Mouse (Mus musculus) spleen, postnatal 14 days (tissue): ENCODE measurements around the gene Oas2.

ENCODE experiments used
- DNase-seq, 2 experiments: peaks; one replicate each; pipeline ENCODE4 v3.0.0; 2021 to 2022; ENCODE audit warnings: low spot score in 2 of 2

Gene Oas2

DNA sequence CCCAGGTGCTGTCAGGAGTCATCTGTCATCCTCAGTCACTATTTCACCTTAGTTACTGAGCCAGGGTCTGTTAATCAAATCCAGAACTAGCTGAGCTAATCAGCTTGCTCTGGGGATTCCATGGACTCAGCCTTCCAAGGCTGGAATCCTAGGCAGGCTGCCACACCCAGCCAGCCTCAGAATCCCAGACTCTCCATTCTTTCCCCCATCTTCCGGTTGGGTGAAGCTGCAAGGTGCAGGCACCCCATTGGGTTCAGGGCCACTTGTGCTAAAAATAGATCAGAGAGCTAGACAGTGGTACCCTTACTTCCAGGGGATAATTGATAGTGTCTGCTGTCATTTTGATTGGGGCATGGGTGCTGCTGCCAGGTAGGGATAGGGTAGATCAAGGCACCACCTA is 16.9 kb downstream of the Oas2 start:
- DNase-seq = no peak

- DNase-seq = no peak
Measured at GRCm38 (mm10) chr5:120729319-120729718, 20.3 kb downstream of the Oas2 start.

- DNase-seq = no peak
Measured at GRCm38 (mm10) chr5:120725811-120726455, 23.7 kb downstream of the Oas2 start.

DNA sequence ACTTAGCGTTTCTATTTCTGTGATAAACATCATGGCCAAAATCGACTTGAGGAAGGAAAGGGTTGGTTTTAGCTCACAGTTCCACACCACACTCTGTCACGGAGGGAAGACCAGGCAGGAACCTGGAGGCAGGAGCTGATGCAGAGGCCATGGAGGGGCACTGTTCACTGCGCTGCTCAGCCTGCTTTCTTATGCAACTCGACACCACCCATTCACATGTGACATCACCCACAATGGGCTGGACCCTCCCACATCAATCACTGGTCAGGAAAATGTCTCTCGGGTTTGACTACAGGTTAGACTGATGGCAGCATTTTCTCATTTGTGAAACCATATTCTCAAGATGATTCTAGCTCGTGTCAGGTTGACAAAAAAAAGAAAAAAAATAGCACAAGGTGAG is 28.6 kb downstream of the Oas2 start:
- DNase-seq = no peak

GRCm38 (mm10) chr5:120718600-120719378 is 30.9 kb downstream of the Oas2 start:
- no peak for DNase-seq

GRCm38 (mm10) chr5:120717136-120717535 is 32.5 kb downstream of the Oas2 start:
- DNase-seq = no peak

GRCm38 (mm10) chr5:120714314-120714713 is 35.3 kb downstream of the Oas2 start:
- peak; percentile 57 to 76 for DNase-seq

DNA sequence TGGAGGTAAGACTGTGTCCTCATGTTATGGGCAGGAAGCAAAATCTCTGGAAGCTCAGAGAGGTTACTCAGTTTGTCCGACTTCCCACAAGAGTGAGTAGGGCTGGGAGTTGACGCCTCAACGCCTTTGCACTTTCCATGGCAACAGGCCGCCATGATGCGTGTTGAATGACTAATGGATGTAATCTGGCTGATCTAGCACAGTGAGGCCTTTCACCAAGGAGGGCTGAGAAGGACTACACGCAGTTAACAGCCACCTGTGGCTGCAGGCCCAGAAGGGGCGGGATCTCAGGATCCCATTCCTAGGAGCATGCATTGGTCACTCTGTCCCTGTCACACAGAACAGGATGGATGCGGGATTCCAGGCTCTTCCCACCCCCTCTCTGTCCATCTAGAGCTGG is 36.9 kb downstream of the Oas2 start:
- no peak for DNase-seq

GRCm38 (mm10) chr5:120711827-120712226 is 37.8 kb downstream of the Oas2 start, which contains the start of gene Dtx1:
Gene Dtx1, minus strand, starts transcription at chr5:120711927.
- DNase-seq = no peak

DNA sequence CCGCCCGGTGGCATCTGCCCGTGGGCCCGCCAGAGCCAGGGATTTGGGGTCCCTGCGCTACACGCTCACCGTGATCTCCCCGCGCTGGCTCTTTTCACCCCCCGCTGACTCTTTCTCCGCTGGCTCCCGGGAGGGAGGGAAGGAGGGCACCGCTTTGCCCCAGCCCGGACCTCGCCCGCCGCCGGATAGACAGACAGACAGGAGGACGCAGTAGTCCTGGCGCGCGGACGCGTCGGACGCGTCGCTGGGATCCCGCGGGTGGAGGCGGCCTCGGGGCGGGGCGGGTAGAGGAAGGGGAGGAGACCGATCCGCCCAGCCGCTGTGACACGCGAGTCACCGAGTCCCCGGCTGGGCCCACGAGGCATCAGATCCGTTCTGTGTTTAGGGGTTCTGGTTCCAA is 38.2 kb downstream of the Oas2 start:
- peak; percentile 28 to 39 for DNase-seq

GRCm38 (mm10) chr5:120710826-120711248 is 38.8 kb downstream of the Oas2 start:
- DNase-seq = no peak

- no peak for DNase-seq
Measured at GRCm38 (mm10) chr5:120710161-120710825, 39.4 kb downstream of the Oas2 start.

- DNase-seq = no peak
Measured at GRCm38 (mm10) chr5:120706976-120707375, 42.7 kb downstream of the Oas2 start.

DNA sequence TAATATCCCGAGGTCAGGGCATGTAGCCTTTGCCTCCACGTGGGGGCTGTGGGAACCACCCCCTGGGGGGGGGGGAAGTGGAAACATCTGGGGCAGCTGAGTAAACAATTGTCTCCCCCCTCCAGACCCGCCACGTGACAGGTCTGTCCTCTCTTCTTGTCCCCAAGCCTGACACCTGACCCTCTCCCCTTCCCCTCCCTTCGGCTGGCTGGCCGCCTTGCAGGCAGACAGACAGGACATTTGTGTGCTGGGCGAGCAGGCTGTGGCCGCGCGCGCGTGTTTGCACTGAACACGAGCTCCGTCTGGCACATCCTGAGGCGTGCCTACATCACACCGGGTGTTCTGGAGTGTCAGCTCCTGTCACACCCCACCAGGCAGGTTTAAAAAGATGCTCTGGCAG is 43.1 kb downstream of the Oas2 start:
- DNase-seq = no peak

DNA sequence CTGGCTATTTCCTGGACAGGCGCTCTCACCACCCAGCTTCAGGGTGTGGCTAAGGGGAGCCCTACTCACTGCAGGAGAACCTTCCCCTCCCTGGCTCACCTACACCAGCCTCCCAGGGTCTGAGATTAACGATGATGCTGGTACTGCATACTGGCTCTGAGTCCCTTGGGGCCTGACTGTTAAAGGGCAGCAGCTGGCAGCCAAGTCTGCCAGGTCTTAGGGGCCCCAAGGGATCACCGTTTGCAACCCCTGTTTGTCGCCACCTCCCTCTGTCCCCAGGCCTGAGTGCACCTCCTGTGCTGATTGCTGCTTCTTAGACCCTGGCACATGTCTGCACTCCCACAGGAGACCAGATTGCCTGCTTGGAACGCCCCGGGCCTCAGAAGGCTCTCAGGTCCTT is 45.2 kb downstream of the Oas2 start:
- DNase-seq = peak in 1 of 2 experiments; percentile 32

DNA sequence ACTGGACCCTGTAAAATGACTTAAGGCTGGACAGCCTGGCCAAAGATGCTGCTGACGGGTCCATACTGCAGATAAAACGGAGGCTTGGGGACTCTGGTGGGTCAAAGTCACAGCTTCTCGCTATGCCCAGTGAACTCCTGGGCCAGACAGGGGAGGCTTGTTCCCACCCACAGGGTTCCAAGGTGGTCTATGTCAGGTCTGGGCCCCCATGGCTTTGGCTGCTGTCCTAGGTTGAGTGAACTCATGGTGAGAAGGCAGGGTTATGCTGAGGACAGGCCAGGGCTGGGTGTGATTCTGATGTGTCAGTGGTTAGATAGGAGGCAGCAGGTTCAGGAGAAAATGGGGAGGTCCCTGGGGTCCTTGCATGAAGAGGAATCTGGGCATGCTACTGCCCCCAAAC is 46.0 kb downstream of the Oas2 start:
- no peak for DNase-seq

DNA sequence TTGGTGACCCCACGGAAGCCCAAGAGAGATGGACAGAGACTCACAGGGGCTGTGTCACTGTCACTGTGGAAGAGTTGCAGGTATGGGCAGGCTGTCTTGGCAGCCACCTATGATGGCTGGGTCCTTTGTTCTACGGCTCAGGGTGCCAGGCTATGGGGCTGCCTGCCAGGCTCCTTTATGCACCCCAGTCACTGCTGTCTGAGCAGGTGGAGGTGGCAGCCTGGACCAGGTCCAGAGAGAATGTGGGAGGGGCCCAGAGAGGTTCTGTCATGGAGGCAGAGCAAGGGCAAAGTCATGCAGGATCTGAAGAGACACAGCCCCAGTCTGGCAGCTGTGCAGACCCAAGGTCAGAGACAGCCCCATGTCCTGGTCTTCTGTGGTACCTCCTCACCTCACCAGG is 46.7 kb downstream of the Oas2 start:
- no peak for DNase-seq

DNA sequence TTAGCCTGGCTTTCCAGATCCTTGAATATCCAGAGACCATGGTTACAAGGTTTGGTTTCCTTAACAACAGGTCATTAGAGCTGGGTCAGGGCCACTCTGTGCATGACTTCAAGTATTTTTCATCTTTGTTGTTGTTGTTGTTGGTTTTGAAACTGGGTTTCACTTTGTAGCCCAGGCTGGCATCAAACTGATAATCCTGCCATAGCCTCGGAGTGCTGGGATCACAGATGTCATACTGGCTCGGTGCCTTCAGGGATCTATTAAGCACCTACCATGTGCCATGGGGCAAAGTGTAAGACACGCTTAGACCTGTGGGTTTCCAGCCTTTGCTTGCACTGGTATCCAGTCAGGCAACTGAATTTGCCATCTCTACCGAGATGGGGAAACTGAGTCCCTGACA is 47.2 kb downstream of the Oas2 start:
- no peak for DNase-seq

DNA sequence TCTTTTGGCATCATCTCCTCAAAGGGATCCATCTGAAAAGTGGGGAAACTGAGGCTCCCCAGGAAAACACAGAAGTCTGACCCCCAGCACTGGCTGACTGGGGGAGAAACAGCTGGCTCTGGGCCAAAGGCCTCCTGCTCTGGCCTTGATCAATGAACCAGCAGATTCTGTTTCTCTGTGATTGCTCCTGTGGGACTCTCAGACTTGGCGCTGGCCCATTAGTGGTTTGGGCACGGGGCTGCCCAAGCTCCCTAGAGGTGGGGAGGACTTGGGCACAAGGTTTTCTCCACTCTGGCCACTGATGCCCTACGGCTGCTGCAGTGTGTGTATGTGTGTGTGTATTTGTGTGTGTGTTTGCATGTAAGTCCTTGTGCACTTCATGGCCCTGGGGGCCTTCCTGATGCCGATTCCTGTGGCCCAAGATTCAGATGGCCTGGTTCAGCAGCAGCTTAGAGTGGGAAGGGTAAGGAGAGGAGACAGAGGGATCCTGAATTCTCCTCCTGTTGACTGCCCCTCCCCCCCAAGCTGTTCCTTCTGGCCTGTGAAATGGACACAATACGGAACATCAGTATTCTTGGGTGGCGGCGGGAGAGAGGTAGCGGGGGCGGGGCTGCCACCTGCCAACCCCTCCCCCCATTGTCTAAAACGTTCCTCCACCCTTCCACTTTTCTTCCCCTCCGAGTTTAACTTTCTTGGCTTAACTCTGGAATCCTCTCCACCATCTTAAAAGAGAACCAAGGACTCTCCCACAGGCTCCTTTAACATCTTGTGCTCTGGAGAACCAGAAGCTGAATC is 48.5 kb downstream of the Oas2 start:
- DNase-seq = no peak

- no peak for DNase-seq
Measured at GRCm38 (mm10) chr5:120698801-120699391, 50.8 kb downstream of the Oas2 start.

DNA sequence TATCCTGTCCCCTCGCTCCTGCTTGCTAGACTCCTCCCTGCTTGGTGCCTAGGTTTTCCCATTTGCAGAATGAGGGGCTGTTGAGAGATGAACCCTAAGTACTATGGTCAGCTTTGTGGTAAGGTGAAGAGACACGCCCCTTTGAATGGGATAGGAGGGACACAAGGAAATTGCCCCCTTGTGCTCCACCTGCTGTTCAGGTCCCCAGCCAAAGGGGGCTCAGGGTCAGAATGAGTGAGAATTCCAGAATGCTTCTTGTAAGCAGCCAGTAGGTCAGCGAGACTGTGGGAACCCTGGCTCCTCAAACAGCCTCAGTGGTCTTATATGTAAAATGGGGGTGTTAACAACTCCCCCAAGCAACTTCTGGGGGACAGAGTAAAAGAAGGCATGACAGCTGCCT is 51.5 kb downstream of the Oas2 start:
- DNase-seq = no peak

DNA sequence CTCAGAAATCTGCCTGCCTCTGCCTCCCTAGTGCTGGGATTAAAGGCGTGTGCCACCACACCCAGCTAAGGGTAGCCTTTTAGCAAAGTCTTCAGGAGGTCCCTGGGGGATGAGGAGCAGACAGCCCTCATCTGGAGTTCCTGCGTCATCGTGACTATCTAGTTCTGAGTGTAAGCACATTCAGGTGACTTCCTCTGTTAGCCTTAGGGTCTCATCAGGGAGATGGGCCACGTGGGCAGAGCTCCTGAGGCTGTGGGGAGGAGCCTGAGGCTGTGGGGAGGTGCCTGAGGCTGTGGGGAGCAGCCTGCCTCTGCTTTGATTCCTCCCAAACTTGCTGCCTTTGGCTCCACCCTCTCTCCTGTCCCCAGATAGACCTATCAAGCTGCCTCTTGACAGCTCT is 52.8 kb downstream of the Oas2 start:
- DNase-seq = no peak
